Mouse (Mus musculus): ENCODE data around the gene Ssb. TPM values are rescaled to one million over a fixed set of nuclear protein-coding genes. Genes with fewer than 3 reads are reported as not detected.

Gene Ssb
- total and polyA plus RNA-seq, 3 experiments: 41.7 to 574 (median 427) TPM

GRCm38 (mm10) chr2:69856392-69856791 lies 5.0 kb upstream of the Ssb start:
- H3K9me3 ChIP-seq (replicated peaks): no peaks in the 10 kb centered on the region
- no peak overlapping the region for H3K4me3 ChIP-seq (ENCODE audit: low read depth, low read length)
- no peak for TF ChIP-seq TAL1 (conservative IDR thresholded peaks at IDR 0.05; ENCODE audit: low read depth, low read length)
- no peak for TF ChIP-seq GATA1 (IDR thresholded peaks at IDR 0.05; ENCODE audit: borderline replicate concordance, low read length)
- no peak for TF ChIP-seq POLR2AphosphoS5 (IDR thresholded peaks at IDR 0.05; ENCODE audit: insufficient replicate concordance, low read depth, low read length)
- TF ChIP-seq CTCF (IDR thresholded peaks at IDR 0.05; ENCODE audit: low read depth, low read length): no peak
- TF ChIP-seq GATA2 (IDR thresholded peaks at IDR 0.05; ENCODE audit: borderline replicate concordance, low read depth, low read length): no peak
- H3K36me3 ChIP-seq (replicated peaks): no peaks in the 10 kb centered on the region
- DNase-seq (ENCODE audit: low spot score): peak; percentile 10
- no peak for ATAC-seq (ENCODE audit: extremely low read depth, insufficient number of reproducible peaks, low FRiP score, poor library complexity, severe bottlenecking)
- H3K4me1 ChIP-seq (ENCODE audit: insufficient read depth, low read depth, low read length): peaks cover 29% of the 10 kb centered on the region
- H3K27me3 ChIP-seq (ENCODE audit: insufficient read depth, low read length): peaks cover 13% of the 10 kb centered on the region; the same call in 1 of the 2 replicates

- DNase-seq (ENCODE audit: low spot score) (no peak), ATAC-seq (ENCODE audit: extremely low read depth, insufficient number of reproducible peaks, low FRiP score, poor library complexity, severe bottlenecking) (no peak)
Observed at GRCm38 (mm10) chr2:69857882-69858281, 3.5 kb upstream of the Ssb start.

GRCm38 (mm10) chr2:69860972-69861452 lies 350 bp upstream of the Ssb start:
- ATAC-seq (ENCODE audit: extremely low read depth, insufficient number of reproducible peaks, low FRiP score, poor library complexity, severe bottlenecking) (peak; percentile 75), DNase-seq (ENCODE audit: low spot score) (peak; percentile 6)
- Histone ChIP-seq H3K9me3 (replicated peaks) (no peaks in the 10 kb centered on the region), H3K4me1 (ENCODE audit: insufficient read depth, low read depth, low read length) (peaks cover 26% of the 10 kb centered on the region), H3K27me3 (ENCODE audit: insufficient read depth, low read length) (no peaks in the 10 kb centered on the region), H3K4me3 (ENCODE audit: low read depth, low read length) (peak overlapping the region; percentile 94), H3K36me3 (replicated peaks) (peaks cover 14% of the 10 kb centered on the region)
- no peak for TF ChIP-seq CTCF (IDR thresholded peaks at IDR 0.05; ENCODE audit: low read depth, low read length)
- no peak for TF ChIP-seq GATA1 (IDR thresholded peaks at IDR 0.05; ENCODE audit: borderline replicate concordance, low read length)
- no peak for TF ChIP-seq POLR2AphosphoS5 (IDR thresholded peaks at IDR 0.05; ENCODE audit: insufficient replicate concordance, low read depth, low read length)
- no peak for TF ChIP-seq TAL1 (conservative IDR thresholded peaks at IDR 0.05; ENCODE audit: low read depth, low read length)
- TF ChIP-seq GATA2 (IDR thresholded peaks at IDR 0.05; ENCODE audit: borderline replicate concordance, low read depth, low read length): no peak

More at GRCm38 (mm10) chr2:69857882-69858281, 3.5 kb upstream of the Ssb start:
- TF ChIP-seq TAL1 (conservative IDR thresholded peaks at IDR 0.05; ENCODE audit: low read depth, low read length) (no peak), GATA1 (IDR thresholded peaks at IDR 0.05; ENCODE audit: borderline replicate concordance, low read length) (no peak), POLR2AphosphoS5 (IDR thresholded peaks at IDR 0.05; ENCODE audit: insufficient replicate concordance, low read depth, low read length) (no peak), CTCF (IDR thresholded peaks at IDR 0.05; ENCODE audit: low read depth, low read length) (0 out of 2 replicates have a peak, but pooled peaks have one; percentile 12)
- Histone ChIP-seq H3K27me3 (ENCODE audit: insufficient read depth, low read length) (0 out of 2 replicates have a peak, but pooled peaks cover 2% of the 10 kb centered on the region), H3K36me3 (replicated peaks) (no peaks in the 10 kb centered on the region), H3K4me3 (ENCODE audit: low read depth, low read length) (no peak overlapping the region), H3K9me3 (replicated peaks) (no peaks in the 10 kb centered on the region), H3K4me1 (ENCODE audit: insufficient read depth, low read depth, low read length) (peaks cover 22% of the 10 kb centered on the region)

- ATAC-seq (ENCODE audit: extremely low read depth, insufficient number of reproducible peaks, low FRiP score, poor library complexity, severe bottlenecking) (0 out of 2 replicates have a peak, but pooled peaks have one; percentile 22), DNase-seq (ENCODE audit: low spot score) (no peak)
- Histone ChIP-seq H3K4me1 (ENCODE audit: insufficient read depth, low read depth, low read length) (peaks cover 23% of the 10 kb centered on the region), H3K4me3 (ENCODE audit: low read depth, low read length) (peak overlapping the region; percentile 94), H3K27me3 (ENCODE audit: insufficient read depth, low read length) (no peaks in the 10 kb centered on the region), H3K36me3 (replicated peaks) (peaks cover 24% of the 10 kb centered on the region), H3K9me3 (replicated peaks) (no peaks in the 10 kb centered on the region)
- no peak for TF ChIP-seq POLR2AphosphoS5 (IDR thresholded peaks at IDR 0.05; ENCODE audit: insufficient replicate concordance, low read depth, low read length)
- no peak for TF ChIP-seq TAL1 (conservative IDR thresholded peaks at IDR 0.05; ENCODE audit: low read depth, low read length)
Observed at GRCm38 (mm10) chr2:69862117-69862657, 825 bp downstream of the Ssb start.

- no peak for ATAC-seq (ENCODE audit: extremely low read depth, insufficient number of reproducible peaks, low FRiP score, poor library complexity, severe bottlenecking)
- TF ChIP-seq CTCF (IDR thresholded peaks at IDR 0.05; ENCODE audit: low read depth, low read length) (no peak), GATA1 (IDR thresholded peaks at IDR 0.05; ENCODE audit: borderline replicate concordance, low read length) (no peak), GATA2 (IDR thresholded peaks at IDR 0.05; ENCODE audit: borderline replicate concordance, low read depth, low read length) (no peak), POLR2AphosphoS5 (IDR thresholded peaks at IDR 0.05; ENCODE audit: insufficient replicate concordance, low read depth, low read length) (no peak), TAL1 (conservative IDR thresholded peaks at IDR 0.05; ENCODE audit: low read depth, low read length) (no peak)
- H3K4me1 ChIP-seq (ENCODE audit: insufficient read depth, low read depth, low read length): peaks cover 22% of the 10 kb centered on the region
- H3K9me3 ChIP-seq (replicated peaks): no peaks in the 10 kb centered on the region
- H3K36me3 ChIP-seq (replicated peaks): peaks cover 22% of the 10 kb centered on the region
- H3K27me3 ChIP-seq (ENCODE audit: insufficient read depth, low read length): no peaks in the 10 kb centered on the region
- H3K4me3 ChIP-seq (ENCODE audit: low read depth, low read length): peak overlapping the region; percentile 80
- no peak for DNase-seq (ENCODE audit: low spot score)
Observed at GRCm38 (mm10) chr2:69883990-69884391, 22.6 kb downstream of the Ssb start.

GRCm38 (mm10) chr2:69884581-69884980 lies 23.2 kb downstream of the Ssb start:
- DNase-seq (ENCODE audit: low spot score) (no peak), ATAC-seq (ENCODE audit: extremely low read depth, insufficient number of reproducible peaks, low FRiP score, poor library complexity, severe bottlenecking) (no peak)

More at GRCm38 (mm10) chr2:69884581-69884980, 23.2 kb downstream of the Ssb start:
- Histone ChIP-seq H3K4me3 (ENCODE audit: low read depth, low read length) (peak overlapping the region; percentile 80), H3K36me3 (replicated peaks) (peaks cover 16% of the 10 kb centered on the region), H3K27me3 (ENCODE audit: insufficient read depth, low read length) (no peaks in the 10 kb centered on the region), H3K4me1 (ENCODE audit: insufficient read depth, low read depth, low read length) (peaks cover 22% of the 10 kb centered on the region), H3K9me3 (replicated peaks) (no peaks in the 10 kb centered on the region)
- TF ChIP-seq POLR2AphosphoS5 (IDR thresholded peaks at IDR 0.05; ENCODE audit: insufficient replicate concordance, low read depth, low read length) (no peak), GATA1 (IDR thresholded peaks at IDR 0.05; ENCODE audit: borderline replicate concordance, low read length) (no peak), CTCF (IDR thresholded peaks at IDR 0.05; ENCODE audit: low read depth, low read length) (no peak), TAL1 (conservative IDR thresholded peaks at IDR 0.05; ENCODE audit: low read depth, low read length) (no peak), GATA2 (IDR thresholded peaks at IDR 0.05; ENCODE audit: borderline replicate concordance, low read depth, low read length) (no peak)
